Mouse (Mus musculus) limb, embryonic 10.5 days (tissue): ENCODE measurements at regions not wholly inside any gene's neighbourhood (a gene's known extent, or its start where the extent isn't known, plus 50 kb on each side); places are given as distances from the start of the nearest gene placed in this dataset.

ENCODE experiments used
- DNase-seq: peaks from one replicate; pipeline ENCODE4 v3.0.0-alpha.2; 2017; ENCODE audit warnings: low spot score
- H3K27ac ChIP-seq: fragments of 300-500 bp; sonication (generic); 2 replicates; pipeline ENCODE4 v1.5.1; 2016; ENCODE audit warnings: mild to moderate bottlenecking
- H3K27me3 ChIP-seq: fragments of 300-500 bp; sonication (generic); 2 replicates; pipeline ENCODE4 v1.6.1; 2016; ENCODE audit warnings: low read depth, mild to moderate bottlenecking; ENCODE audit not compliant: poor library complexity, severe bottlenecking
- H3K36me3 ChIP-seq: fragments of 300-500 bp; sonication (generic); 2 replicates; pipeline ENCODE4 v1.6.1; 2016; ENCODE audit warnings: mild to moderate bottlenecking, moderate library complexity
- H3K4me1 ChIP-seq: fragments of 300-500 bp; sonication (generic); 2 replicates; pipeline ENCODE4 v1.6.1; 2016
- H3K4me3 ChIP-seq: fragments of 300-500 bp; sonication (generic); 2 replicates; pipeline ENCODE4 v1.5.1; 2016; ENCODE audit warnings: mild to moderate bottlenecking, moderate library complexity
- H3K9me3 ChIP-seq: fragments of 300-500 bp; sonication (generic); replicated peaks from 2 replicates; pipeline ENCODE4 v1.6.1; 2016; ENCODE audit warnings: mild to moderate bottlenecking
- WGBS: fragments of 180-500 bp; shearing (Covaris S2); methylation state at CpG from one replicate; pipeline ENCODE4 v1.1.7; 2016; 5-methylcytosine and 5-hydroxymethylcytosine counted together

DNA sequence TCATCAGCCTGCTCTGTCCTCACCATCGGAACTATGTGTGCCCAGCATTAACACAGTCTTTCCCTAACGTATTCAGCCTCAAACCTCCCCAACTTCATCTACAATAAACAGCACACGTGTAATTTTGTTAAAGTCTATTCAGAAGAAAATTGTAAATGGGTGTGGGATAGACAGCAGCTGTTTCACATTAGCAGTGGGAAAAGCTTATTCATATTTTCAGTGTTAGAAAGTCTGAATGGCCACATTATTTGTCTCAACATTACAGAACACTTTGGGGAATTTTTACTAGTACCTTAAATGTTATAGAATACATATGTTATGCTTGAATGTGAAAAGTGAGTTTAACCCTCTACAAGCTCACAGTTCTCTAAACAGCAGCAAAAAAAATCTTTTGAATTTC, 266.8 kb upstream of the Mad2l1 start:
- Histone ChIP-seq H3K9me3 (no peaks in the 10 kb centered on the region), H3K27ac (no peak overlapping the region), H3K4me3 (no peak overlapping the region), H3K27me3 (no peaks in the 10 kb centered on the region), H3K4me1 (no peaks in the 10 kb centered on the region), H3K36me3 (no peaks in the 10 kb centered on the region)
- no peak for DNase-seq
- WGBS = 80% methylated on average over 3 of the region's 3 CpGs

DNA sequence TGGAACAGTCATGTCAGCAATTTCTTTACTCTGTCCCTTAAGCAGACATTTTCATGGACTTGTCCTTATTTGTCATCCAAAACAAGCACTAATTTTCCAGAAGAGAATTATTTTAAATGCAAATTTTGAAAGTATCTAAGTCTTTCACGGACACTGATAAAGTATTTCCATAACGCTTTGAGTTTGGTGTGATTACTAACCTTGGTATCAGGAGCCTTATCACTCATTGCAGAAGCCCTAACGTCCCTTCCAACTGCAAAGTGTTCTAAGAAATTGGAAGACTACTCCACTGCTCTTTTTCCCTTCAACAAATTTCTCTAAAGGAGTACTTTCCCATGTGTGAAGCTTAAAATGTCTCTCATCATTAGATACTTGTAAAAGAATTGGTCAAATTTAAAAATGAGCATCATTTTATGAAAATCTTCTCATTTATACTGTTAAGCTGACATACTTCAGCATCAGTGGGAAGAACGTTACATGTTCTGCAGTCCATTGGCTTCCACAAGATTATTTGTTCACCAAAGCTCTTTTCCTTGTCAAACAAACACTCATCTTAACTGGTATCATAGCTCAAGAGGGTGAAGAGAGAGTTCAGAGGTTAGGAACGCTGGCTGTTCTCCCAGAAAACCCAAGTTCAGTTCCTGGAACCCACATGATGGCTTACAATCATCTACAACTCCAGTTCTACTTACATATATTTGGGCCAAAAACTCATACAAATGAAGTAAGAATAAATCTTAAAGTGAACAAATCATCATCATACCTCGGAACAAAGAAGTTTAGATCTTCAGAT, 263.6 kb upstream of the Mad2l1 start:
- H3K27ac ChIP-seq = no peak overlapping the region
- H3K9me3 ChIP-seq = no peaks in the 10 kb centered on the region

DNA sequence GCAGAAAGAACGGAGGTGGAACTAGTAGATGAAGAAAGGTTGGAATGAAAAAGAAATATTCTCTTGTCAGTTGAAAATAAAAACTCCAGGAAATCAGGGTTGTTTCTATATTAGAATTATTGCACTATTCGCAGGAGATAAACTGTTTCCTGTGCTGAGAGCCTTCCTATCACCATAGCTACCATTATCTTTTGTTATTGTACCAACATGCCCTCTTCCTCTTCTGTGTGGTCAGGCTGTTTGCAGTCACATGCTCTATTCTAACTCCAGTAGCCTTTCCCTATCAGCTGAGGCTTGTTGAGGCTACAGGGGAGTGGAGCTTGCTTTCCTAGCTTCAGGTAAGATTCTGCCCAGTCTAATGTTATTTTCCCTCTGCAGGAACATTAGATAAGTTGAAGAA, 263.0 kb upstream of the Mad2l1 start:
- H3K4me3 ChIP-seq = no peak overlapping the region
- H3K4me1 ChIP-seq = no peaks in the 10 kb centered on the region
- H3K27me3 ChIP-seq = no peaks in the 10 kb centered on the region
- no peak for DNase-seq
- no peaks in the 10 kb centered on the region for H3K9me3 ChIP-seq
- H3K36me3 ChIP-seq = no peaks in the 10 kb centered on the region
- no peak overlapping the region for H3K27ac ChIP-seq
- 83% methylated on average over 2 of the region's 2 CpGs for WGBS

More for the DNA sequence above, 263.6 kb upstream of the Mad2l1 start:
- Histone ChIP-seq H3K4me1 (no peaks in the 10 kb centered on the region), H3K27me3 (no peaks in the 10 kb centered on the region), H3K36me3 (no peaks in the 10 kb centered on the region), H3K4me3 (no peak overlapping the region)
- WGBS = 88% methylated on average over 6 of the region's 6 CpGs
- no peak for DNase-seq

DNA sequence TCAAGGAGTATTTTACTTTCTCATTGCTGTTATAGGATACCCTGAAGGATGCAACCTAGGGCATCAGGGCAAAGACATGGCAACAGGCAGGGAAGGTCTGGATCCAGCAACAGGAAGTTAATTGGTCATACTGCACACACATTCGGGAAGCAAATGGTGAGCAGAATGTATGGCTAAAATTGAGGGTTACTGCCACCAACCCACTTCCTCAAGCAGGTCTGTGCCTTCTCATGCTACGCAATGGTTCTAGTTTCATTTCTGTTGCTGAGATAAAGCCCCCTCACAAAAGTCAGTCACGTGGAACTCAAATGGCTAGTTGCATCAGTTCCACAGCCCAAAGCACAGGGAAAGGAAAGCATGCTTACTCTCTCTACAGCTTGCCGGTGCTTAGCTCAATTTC, 260.5 kb upstream of the Mad2l1 start:
- H3K4me1 ChIP-seq = no peaks in the 10 kb centered on the region
- no peaks in the 10 kb centered on the region for H3K36me3 ChIP-seq
- H3K27me3 ChIP-seq = no peaks in the 10 kb centered on the region
- no peak for DNase-seq
- H3K9me3 ChIP-seq = no peaks in the 10 kb centered on the region
- no peak overlapping the region for H3K4me3 ChIP-seq
- 92% methylated on average over 4 of the region's 4 CpGs for WGBS
- no peak overlapping the region for H3K27ac ChIP-seq

DNA sequence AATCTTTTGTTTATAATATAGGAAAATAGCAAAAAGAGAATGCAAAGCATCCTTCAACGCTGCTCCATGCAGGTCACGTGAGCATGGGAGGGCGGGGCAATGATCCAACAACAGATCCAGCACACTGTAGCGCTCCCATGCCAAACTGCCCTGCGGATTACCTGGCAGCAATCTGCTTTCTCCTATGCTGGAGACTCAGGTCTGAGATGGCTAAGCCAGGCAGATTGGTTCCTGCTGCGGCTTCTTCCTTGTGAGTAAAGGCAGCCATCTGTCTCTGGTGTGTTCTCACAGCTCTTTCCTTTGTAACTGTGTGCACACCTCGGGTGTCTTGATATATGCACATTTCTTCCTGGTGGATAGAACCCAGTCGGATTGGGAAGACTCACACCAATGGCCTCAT, 254.5 kb upstream of the Mad2l1 start:
- H3K36me3 ChIP-seq = no peaks in the 10 kb centered on the region
- H3K4me1 ChIP-seq = peaks cover 17% of the 10 kb centered on the region
- H3K4me3 ChIP-seq = no peak overlapping the region
- WGBS = 87% methylated on average over 8 of the region's 8 CpGs
- no peak for DNase-seq
- H3K27ac ChIP-seq = no peak overlapping the region
- no peaks in the 10 kb centered on the region for H3K27me3 ChIP-seq
- H3K9me3 ChIP-seq = no peaks in the 10 kb centered on the region

DNA sequence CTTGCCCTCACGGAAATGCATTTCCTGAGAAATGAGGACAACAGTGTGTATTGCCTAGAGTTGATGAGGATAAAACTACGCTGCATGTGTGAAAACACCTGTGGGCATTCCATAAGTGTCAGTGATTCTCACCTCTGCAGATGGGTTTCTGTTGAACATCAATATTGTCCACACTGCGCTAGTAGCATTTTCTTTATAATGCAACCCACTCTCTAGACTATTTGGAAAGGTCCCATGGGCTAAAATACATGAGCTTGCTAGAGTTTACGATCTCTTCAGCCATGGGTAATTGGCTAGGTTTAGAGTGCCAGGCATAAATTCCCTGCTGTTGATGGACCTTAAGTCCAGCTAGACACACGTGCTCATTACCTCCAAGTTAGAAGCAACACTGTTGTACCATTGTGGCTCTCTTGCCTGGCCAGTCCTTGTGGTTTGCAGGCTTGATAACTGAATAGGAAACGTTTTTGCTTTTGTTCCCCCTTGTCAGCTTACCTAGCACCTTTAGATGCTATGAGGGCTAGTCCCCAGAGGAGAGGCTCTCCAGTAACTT, 252.5 kb upstream of the Mad2l1 start:
- Histone ChIP-seq H3K4me3 (no peak overlapping the region), H3K36me3 (no peaks in the 10 kb centered on the region), H3K4me1 (peaks cover 17% of the 10 kb centered on the region), H3K27me3 (no peaks in the 10 kb centered on the region), H3K9me3 (no peaks in the 10 kb centered on the region), H3K27ac (peak overlapping the region; percentile 75)
- DNase-seq = peak; percentile 32
- 62% methylated on average over 6 of the region's 6 CpGs for WGBS

DNA sequence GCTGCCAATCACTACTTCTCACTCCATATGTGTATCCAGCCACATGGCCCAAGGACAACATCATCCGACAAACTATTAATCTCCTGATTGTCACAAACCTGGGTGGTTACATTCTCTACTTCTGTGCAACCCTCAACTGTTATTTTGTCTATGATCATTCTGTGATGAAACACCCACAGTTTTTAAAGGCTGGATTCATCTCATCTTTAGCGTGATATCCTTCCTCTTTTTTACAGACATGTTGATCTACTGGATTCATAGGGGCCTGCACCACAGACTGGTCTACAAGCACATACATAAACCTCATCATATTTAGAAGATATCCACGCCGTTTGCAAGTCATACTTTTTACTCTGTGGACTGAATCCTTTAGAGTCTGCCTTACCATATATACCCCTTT, 251.7 kb upstream of the Mad2l1 start:
- no peaks in the 10 kb centered on the region for H3K36me3 ChIP-seq
- WGBS = 91% methylated on average over 4 of the region's 4 CpGs
- H3K4me1 ChIP-seq = peaks cover 17% of the 10 kb centered on the region
- H3K27me3 ChIP-seq = no peaks in the 10 kb centered on the region
- H3K27ac ChIP-seq = peak overlapping the region; percentile 75; the same call in 1 of the 2 replicates
- DNase-seq = no peak
- H3K4me3 ChIP-seq = no peak overlapping the region
- no peaks in the 10 kb centered on the region for H3K9me3 ChIP-seq

DNA sequence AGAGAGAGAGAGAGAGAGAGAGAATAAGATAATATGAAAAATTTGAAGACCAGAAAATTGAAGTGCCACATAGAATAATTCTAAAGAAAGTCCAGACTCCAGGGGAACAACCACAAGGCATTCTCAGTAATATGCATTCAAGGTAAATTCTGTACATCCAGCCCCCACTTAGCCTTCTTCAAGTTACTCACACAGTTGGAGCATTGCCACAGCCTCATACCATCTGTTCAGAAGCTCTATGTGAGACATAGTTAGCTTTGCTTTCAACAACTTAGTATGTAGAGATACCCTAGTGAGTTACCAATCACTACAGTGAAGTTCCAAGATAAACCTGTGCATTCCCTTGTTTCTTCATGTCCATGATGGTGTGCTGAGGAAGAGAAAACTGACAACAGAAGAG, 247.6 kb upstream of the Mad2l1 start:
- Histone ChIP-seq H3K27me3 (no peaks in the 10 kb centered on the region), H3K9me3 (no peaks in the 10 kb centered on the region), H3K36me3 (no peaks in the 10 kb centered on the region), H3K27ac (no peak overlapping the region), H3K4me1 (peaks cover 12% of the 10 kb centered on the region), H3K4me3 (no peak overlapping the region)
- no peak for DNase-seq

DNA sequence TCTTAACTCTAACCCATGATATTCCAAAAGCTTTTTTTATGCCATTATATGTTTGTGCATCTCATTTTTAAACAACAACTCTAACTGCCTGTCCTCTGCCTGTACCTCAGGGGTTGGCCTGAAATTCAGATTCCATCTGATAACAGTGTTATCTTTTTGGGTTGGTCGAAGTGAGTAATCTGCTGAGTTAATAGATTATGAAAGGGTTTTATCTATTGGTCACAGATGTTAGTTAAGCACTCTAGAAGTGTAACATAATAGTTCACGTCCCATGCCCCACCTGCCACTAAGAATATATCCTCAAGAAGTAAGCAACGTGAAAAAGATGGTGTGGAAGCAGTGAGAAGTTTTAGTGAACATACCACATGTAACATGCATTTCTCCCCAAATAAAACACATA, 246.0 kb upstream of the Mad2l1 start:
- no peaks in the 10 kb centered on the region for H3K4me1 ChIP-seq
- DNase-seq = no peak
- H3K36me3 ChIP-seq = no peaks in the 10 kb centered on the region
- 67% methylated on average over 3 of the region's 3 CpGs for WGBS
- H3K9me3 ChIP-seq = no peaks in the 10 kb centered on the region
- no peak overlapping the region for H3K27ac ChIP-seq
- no peak overlapping the region for H3K4me3 ChIP-seq
- no peaks in the 10 kb centered on the region for H3K27me3 ChIP-seq

DNA sequence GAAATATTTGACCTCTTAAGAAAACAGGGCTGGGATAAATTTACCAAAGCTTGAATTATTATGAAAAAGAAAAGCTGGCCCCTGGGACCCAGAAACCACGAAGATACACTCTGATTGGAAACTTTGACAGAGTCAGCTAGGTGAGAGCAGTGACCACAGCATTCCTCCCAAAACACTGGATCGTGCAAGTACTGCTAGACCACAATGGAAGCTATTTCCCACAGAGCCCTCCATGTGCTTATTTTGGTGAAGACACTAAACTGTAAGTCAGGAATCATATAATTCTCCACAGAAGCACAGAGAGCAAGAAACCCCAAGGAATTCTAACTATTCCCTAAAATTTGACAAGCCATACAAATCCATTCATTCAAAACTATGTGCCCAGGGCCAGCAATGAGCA, 243.6 kb upstream of the Mad2l1 start:
- Histone ChIP-seq H3K4me3 (no peak overlapping the region), H3K36me3 (no peaks in the 10 kb centered on the region), H3K4me1 (no peaks in the 10 kb centered on the region), H3K27ac (no peak overlapping the region), H3K27me3 (no peaks in the 10 kb centered on the region), H3K9me3 (no peaks in the 10 kb centered on the region)
- 87% methylated on average over 2 of the region's 2 CpGs for WGBS
- no peak for DNase-seq

DNA sequence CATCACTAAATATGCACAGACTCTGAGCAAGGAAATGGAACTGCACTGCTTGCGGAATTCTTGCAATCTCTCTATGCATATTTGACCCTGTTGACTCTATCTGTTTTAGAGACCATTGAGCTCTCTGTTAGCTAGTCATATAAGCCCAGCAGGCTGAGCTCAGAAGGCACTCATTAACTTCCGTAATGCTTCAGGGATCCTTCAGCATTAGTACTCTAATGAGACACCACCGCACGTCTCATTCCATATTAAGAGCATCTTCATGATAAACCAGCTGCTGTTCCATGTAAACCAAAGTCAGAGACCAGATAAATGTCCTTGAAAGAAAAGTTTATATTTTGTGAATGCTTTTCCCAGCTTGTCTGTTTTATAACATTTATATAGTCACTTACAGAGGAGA, 237.1 kb upstream of the Mad2l1 start:
- Histone ChIP-seq H3K4me3 (no peak overlapping the region), H3K27me3 (no peaks in the 10 kb centered on the region), H3K9me3 (no peaks in the 10 kb centered on the region), H3K36me3 (no peaks in the 10 kb centered on the region), H3K27ac (no peak overlapping the region), H3K4me1 (no peaks in the 10 kb centered on the region)
- WGBS = 91% methylated on average over 4 of the region's 4 CpGs
- DNase-seq = no peak

DNA sequence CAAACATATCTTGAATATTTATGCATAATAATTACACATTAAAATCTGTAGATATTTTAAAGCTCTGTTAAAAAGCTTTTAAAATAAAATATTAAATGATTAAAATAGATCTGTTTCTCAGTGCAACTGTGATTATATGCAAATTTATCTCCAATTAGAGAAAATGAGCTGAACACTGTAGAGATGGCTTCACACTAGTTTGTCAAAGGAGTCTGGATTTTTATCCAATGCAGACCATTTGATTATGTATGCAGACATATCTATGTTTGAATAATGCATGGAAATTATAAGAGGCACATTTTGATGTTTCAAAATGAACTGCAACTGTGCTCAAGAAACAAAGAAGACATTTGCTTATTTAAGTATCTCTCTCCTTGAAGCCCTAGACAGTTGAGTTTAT, 235.0 kb upstream of the Mad2l1 start:
- Histone ChIP-seq H3K27ac (no peak overlapping the region), H3K4me1 (no peaks in the 10 kb centered on the region), H3K4me3 (no peak overlapping the region), H3K36me3 (no peaks in the 10 kb centered on the region), H3K27me3 (no peaks in the 10 kb centered on the region), H3K9me3 (no peaks in the 10 kb centered on the region)
- no peak for DNase-seq

DNA sequence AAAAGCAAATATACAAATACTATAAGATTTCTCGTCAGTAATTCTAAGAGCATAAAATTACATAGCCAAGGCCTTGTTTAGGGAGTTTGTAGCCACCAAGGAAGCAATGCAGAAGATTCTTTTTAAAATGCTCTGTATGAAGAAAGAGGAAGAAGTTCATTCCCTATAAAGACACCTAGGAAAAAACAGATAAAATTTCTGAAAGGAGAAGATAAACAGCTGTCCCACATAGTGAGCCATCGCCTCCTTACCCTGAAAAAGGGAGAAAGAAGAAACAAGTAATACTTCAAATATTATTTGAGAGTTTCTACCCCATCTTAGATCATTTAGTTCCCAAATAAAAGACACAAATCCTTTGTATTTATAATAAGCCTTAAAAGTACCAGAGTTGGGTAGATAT, 190.3 kb upstream of the Mad2l1 start:
- H3K36me3 ChIP-seq = no peaks in the 10 kb centered on the region
- no peaks in the 10 kb centered on the region for H3K27me3 ChIP-seq
- no peak overlapping the region for H3K4me3 ChIP-seq
- 95% methylated on average over 2 of the region's 2 CpGs for WGBS
- H3K9me3 ChIP-seq = no peaks in the 10 kb centered on the region
- 0 out of 2 replicates have a peak, but pooled peaks cover 5% of the 10 kb centered on the region for H3K4me1 ChIP-seq
- H3K27ac ChIP-seq = no peak overlapping the region
- no peak for DNase-seq

DNA sequence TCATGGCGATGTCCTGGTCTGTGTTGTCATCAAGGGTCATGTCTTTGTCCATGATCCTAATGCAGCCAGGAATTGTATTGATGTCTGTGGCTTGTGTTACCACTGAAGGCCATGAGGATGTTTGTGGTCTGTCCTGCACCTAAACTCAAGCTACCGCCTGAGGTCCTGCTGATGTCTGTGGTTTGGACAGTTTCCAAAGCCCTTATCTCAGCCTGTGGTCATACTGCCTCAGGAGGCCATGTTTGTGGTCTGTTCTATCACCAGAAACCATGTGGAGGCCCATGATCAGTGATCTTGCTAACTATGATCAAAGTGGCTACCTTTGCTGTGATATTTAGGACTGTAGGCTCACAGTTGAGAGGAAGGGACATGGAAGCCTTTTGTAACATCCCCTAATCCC, 187.8 kb upstream of the Mad2l1 start:
- Histone ChIP-seq H3K4me1 (no peaks in the 10 kb centered on the region), H3K27ac (no peak overlapping the region), H3K36me3 (no peaks in the 10 kb centered on the region), H3K27me3 (no peaks in the 10 kb centered on the region), H3K9me3 (no peaks in the 10 kb centered on the region), H3K4me3 (no peak overlapping the region)
- WGBS = 88% methylated on average over 2 of the region's 2 CpGs
- DNase-seq = no peak
